In genomic region chr8:50915259-50915875, GRCm38 (mm10) we compare ENCODE assay signal across 9 mouse cellular contexts.
DNase-seq lines count a peak whose midpoint lies in the region; ATAC-seq and TF ChIP-seq lines count a peak whose summit lies in the region.
"Had no signal": no experiment of that assay in that cellular context is flagged by ENCODE, and none has a peak within 500 bp of the region (broad histone marks: within the 10 kb centered on the region; RNA-seq: fewer than 3 reads in every experiment).

No protein-coding gene starts in this region.

- peak; percentile 14 to 25 for DNase-seq in kidney, postnatal 4 days
- DNase-seq in kidney, adult 9 months, result no peak
- DNase-seq in embryo, embryonic 10 days (ENCODE audit: low spot score), result peak; percentile 78
- no peak for DNase-seq in heart, postnatal 0 days (ENCODE audit: low spot score)
- DNase-seq in retina, embryonic 14.5 days (ENCODE audit: low spot score), result peak; percentile 73
- DNase-seq in spleen, adult 12 weeks (ENCODE audit: low spot score), result no peak
- no peak for DNase-seq in lung, postnatal 25 days (ENCODE audit: low spot score)

- peaks cover 23% of the 10 kb centered on the region for H3K27me3 ChIP-seq in heart, postnatal 0 days (ENCODE audit: control insufficient read depth, insufficient read depth, low read length)
- H3K27me3 ChIP-seq in limb, embryonic 12.5 days, result peaks cover 39% of the 10 kb centered on the region

- no peaks in the 10 kb centered on the region for H3K36me3 ChIP-seq in heart, postnatal 0 days (replicated peaks; ENCODE audit: control insufficient read depth, insufficient read depth, low read length)
- H3K36me3 ChIP-seq in limb, embryonic 12.5 days, result no peaks in the 10 kb centered on the region

- TF ChIP-seq CTCF in heart, postnatal 0 days (IDR thresholded peaks at IDR 0.05; ENCODE audit: low read depth), result no peak

- H3K27ac ChIP-seq in heart, postnatal 0 days (ENCODE audit: low read depth), result no peak overlapping the region
- H3K27ac ChIP-seq in limb, embryonic 12.5 days, result no peak overlapping the region
- H3K27ac ChIP-seq: macrophage had no signal

- ATAC-seq in heart, postnatal 0 days (ENCODE audit: insufficient read depth, low read depth), result no peak
- peak; percentile 44; the same call in 1 of the 2 replicates for ATAC-seq in limb, embryonic 12.5 days (ENCODE audit: insufficient number of reproducible peaks, insufficient read depth, low FRiP score, low TSS enrichment, low read depth)

- 1% methylated on average over 22 of the region's 22 CpGs for WGBS in heart, postnatal 0 days
- WGBS in limb, embryonic 12.5 days, result 0% methylated on average over 22 of the region's 22 CpGs

- no peaks in the 10 kb centered on the region for H3K9me3 ChIP-seq in heart, postnatal 0 days (replicated peaks; ENCODE audit: control insufficient read depth, low read length)
- H3K9me3 ChIP-seq in limb, embryonic 12.5 days, result no peaks in the 10 kb centered on the region

- H3K9ac ChIP-seq in heart, postnatal 0 days (replicated peaks; ENCODE audit: low read depth, low read length), result no peak overlapping the region; the same call in 1 of the 2 replicates
- H3K9ac ChIP-seq in limb, embryonic 12.5 days (replicated peaks), result peak overlapping the region; percentile 60

- peak overlapping the region; percentile 58 for H3K4me3 ChIP-seq in heart, postnatal 0 days (ENCODE audit: low read depth, low read length)
- peak overlapping the region; percentile 62 for H3K4me3 ChIP-seq in limb, embryonic 12.5 days (replicated peaks)

- H3K4me2 ChIP-seq in heart, postnatal 0 days (ENCODE audit: low read depth, low read length), result peak overlapping the region; percentile 95
- H3K4me2 ChIP-seq in limb, embryonic 12.5 days, result peak overlapping the region; percentile 99

- no peaks in the 10 kb centered on the region for H3K4me1 ChIP-seq in heart, postnatal 0 days (ENCODE audit: control insufficient read depth, insufficient read depth)
- peaks cover 14% of the 10 kb centered on the region; the same call in 1 of the 2 replicates for H3K4me1 ChIP-seq in limb, embryonic 12.5 days (replicated peaks)

- TF ChIP-seq EP300 in heart, postnatal 0 days (IDR thresholded peaks at IDR 0.05; ENCODE audit: low read depth), result no peak

Comparison
In these comparisons a context has a peak if more than half of its experiments do, and no peak if none do; other contexts are left out.
1. DNase-seq: peak in kidney, postnatal 4 days (2 of 2), embryo, embryonic 10 days (single experiment) and retina, embryonic 14.5 days (single experiment); none in kidney, adult 9 months (single experiment), heart, postnatal 0 days (single experiment), spleen, adult 12 weeks (single experiment) and lung, postnatal 25 days (single experiment).